8 mouse cellular contexts compared by ENCODE assay signal in the genomic region with DNA sequence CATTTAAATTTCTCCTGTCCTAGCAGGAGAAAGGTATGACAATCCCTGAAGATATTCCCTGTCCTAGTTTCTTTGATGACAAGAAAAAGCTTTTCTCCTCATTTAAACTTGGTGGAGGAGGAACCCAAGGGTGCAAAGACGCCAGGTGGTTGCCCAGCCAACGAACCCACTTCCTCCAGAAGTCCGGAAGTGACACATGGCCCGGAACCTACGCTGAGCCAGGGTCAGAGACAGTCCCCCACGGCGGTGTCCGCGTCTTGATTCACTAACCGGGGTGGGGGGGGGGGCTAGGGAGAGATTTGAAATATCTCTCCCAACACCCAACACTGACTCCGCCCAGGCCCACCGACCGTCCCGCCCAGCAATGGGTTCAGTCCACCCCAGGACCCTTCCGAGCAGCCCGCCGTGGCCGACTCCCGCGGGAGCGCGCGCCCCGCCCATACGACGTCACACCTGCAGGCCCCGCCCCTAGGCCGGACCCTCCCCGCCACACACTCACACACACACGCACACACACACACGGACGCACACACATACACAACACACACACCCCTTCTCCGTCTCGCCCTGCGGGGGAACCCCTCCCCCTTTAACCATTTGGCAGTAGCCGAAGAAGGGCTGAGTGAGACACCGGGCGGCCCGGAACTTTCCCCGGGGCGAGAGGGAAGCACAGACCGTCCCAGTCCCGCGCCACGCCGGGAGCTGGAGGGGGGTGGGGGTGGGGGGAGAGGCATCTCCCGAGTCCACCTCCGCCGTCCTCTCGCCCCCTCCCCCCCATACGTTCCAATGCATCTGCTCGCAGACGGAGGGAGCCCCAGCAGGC. TPM values are rescaled to one million over a fixed set of nuclear protein-coding genes. Genes with fewer than 3 reads are reported as not detected.
A peak's percentile ranks its signal among the peaks of the same experiment; 100 is the strongest.
DNase-seq lines count a peak whose midpoint lies in the region; ATAC-seq lines count a peak whose summit lies in the region.

No protein-coding gene starts in this region.

- H3K4me3 ChIP-seq in intestine, embryonic 16.5 days (ENCODE audit: low read length), result peak overlapping the region; percentile 93

- H3K36me3 ChIP-seq in intestine, embryonic 16.5 days (ENCODE audit: control insufficient read depth, insufficient read depth, low read length), result peaks cover 2% of the 10 kb centered on the region; the same call in 1 of the 2 replicates

- ATAC-seq in intestine, embryonic 16.5 days, result peak; percentile 61

- H3K4me1 ChIP-seq in intestine, embryonic 16.5 days (ENCODE audit: control insufficient read depth, insufficient read depth, low read length), result peaks cover 6% of the 10 kb centered on the region

- under 1% methylated on average over 50 of the region's 53 CpGs for WGBS in intestine, embryonic 16.5 days

- DNase-seq in adrenal gland, adult 8-10 months, result peak; percentile 84
- DNase-seq in embryo, embryonic 11.5 days (ENCODE audit: low read depth, low spot score), result peak; percentile 78
- peak; percentile 87 for DNase-seq in gastrocnemius, postnatal 36 days
- peak; percentile 86 to 87 for DNase-seq in left cerebral cortex, postnatal 25 days (ENCODE audit: low spot score in 2 of 2)
- peak; percentile 87 for DNase-seq in mesoderm, embryonic 11.5 days (ENCODE audit: low read depth, low spot score)
- peak; percentile 87 for DNase-seq in right cerebral cortex, postnatal 25 days
- DNase-seq in urinary bladder, postnatal 4 days (ENCODE audit: low spot score in 2 of 2), result peak; percentile 90 to 96

- H3K27me3 ChIP-seq in intestine, embryonic 16.5 days (replicated peaks; ENCODE audit: control insufficient read depth, insufficient read depth, low read length), result no peaks in the 10 kb centered on the region

- H3K27ac ChIP-seq in intestine, embryonic 16.5 days (ENCODE audit: low read length), result peak overlapping the region; percentile 95

- H3K9ac ChIP-seq in intestine, embryonic 16.5 days (ENCODE audit: low read depth, low read length), result peak overlapping the region; percentile 97

- intact Hi-C loops in gastrocnemius, postnatal 36 days (cut with DNase I), result no loop called here
- intact Hi-C loops in left cerebral cortex, postnatal 25 days (cut with DNase I), result loop anchor here (5.0 kb wide), 1 partner anchor 141 kb away; a partner anchor contains a TSS

- H3K9me3 ChIP-seq in intestine, embryonic 16.5 days (ENCODE audit: control insufficient read depth, low read length), result no peaks in the 10 kb centered on the region

- peak overlapping the region; percentile 71 for H3K4me2 ChIP-seq in intestine, embryonic 16.5 days (ENCODE audit: low read depth, low read length)

RNA-seq across cellular contexts. Expression of a gene that starts 1.8 kb away (rescaled TPM):
- 10 to 100 TPM; 17.4 to 21.0 (median 19.7) TPM for total RNA-seq in adrenal gland, adult 8-10 months (2022)
- 10 to 100 TPM; 13.5 to 15.6 TPM for total RNA-seq in gastrocnemius, postnatal 36 days (2021)
- 10.4 and 10.8 TPM in 2 replicates for polyA plus RNA-seq in intestine, embryonic 16.5 days (2015; fragmentation: Nextera tagmentation; extraction: Ambion mirVana)
- total RNA-seq in left cerebral cortex, postnatal 25 days (2021), result 10 to 100 TPM; 48.9 to 52.6 TPM

RNA-seq across cellular contexts. Expression of a gene that starts 40.2 kb away (rescaled TPM):
- 10 to 100 TPM; 12.9 to 14.0 (median 13.4) TPM for total RNA-seq in adrenal gland, adult 8-10 months (2022)
- total RNA-seq in gastrocnemius, postnatal 36 days (2021), result 1 to 10 TPM; 5.0 TPM
- 20.0 and 21.0 TPM in 2 replicates for polyA plus RNA-seq in intestine, embryonic 16.5 days (2015; fragmentation: Nextera tagmentation; extraction: Ambion mirVana)
- 10 to 100 TPM; 16.8 to 17.4 TPM for total RNA-seq in left cerebral cortex, postnatal 25 days (2021)

Comparison
In these comparisons a context has a peak if more than half of its experiments do, and no peak if none do; other contexts are left out.
1. Peak in every context shown above with its lines: DNase-seq, ATAC-seq, H3K4me3 ChIP-seq and H3K27ac ChIP-seq.